Mouse (Mus musculus) embryonic facial prominence, embryonic 11.5 days (tissue): ENCODE measurements around the gene Lkaaear1. TPM values are rescaled to one million over a fixed set of nuclear protein-coding genes. Genes with fewer than 3 reads are reported as not detected.

Experiments used
- ATAC-seq: fragments of 200-750 bp; cut with Nextera tagmentation; replicated peaks from 2 replicates; pipeline ENCODE4 v1.8.0; 2017; ENCODE audit warnings: low read depth; ENCODE audit not compliant: insufficient number of reproducible peaks, low FRiP score, low TSS enrichment
- DNase-seq: peaks from one replicate; pipeline ENCODE4 v3.0.0-alpha.2; 2015; ENCODE audit warnings: low spot score
- H3K27ac ChIP-seq: fragments of 300-500 bp; sonication (generic); replicated peaks from 2 replicates; pipeline ENCODE4 v1.5.1; 2014; ENCODE audit warnings: mild to moderate bottlenecking, low read depth, low read length, control low read depth
- H3K27me3 ChIP-seq: fragments of 300-500 bp; sonication (generic); 2 replicates; pipeline ENCODE4 v1.6.1; 2014; ENCODE audit warnings: mild to moderate bottlenecking, low read length, moderate library complexity, mixed read lengths; ENCODE audit not compliant: control insufficient read depth, insufficient read depth
- H3K36me3 ChIP-seq: fragments of 300-500 bp; sonication (generic); replicated peaks from 2 replicates; pipeline ENCODE4 v1.6.1; 2014; ENCODE audit warnings: low read depth, mild to moderate bottlenecking, low read length, moderate library complexity, mixed read lengths; ENCODE audit not compliant: control insufficient read depth, insufficient read depth
- H3K4me1 ChIP-seq: fragments of 300-500 bp; sonication (generic); 2 replicates; pipeline ENCODE4 v1.6.1; 2014; ENCODE audit warnings: low read length, mixed read lengths; ENCODE audit not compliant: control insufficient read depth, insufficient read depth
- H3K4me2 ChIP-seq: fragments of 300-500 bp; sonication (generic); 2 replicates; pipeline ENCODE4 v1.6.1; 2014; ENCODE audit warnings: low read depth, mild to moderate bottlenecking, control low read depth, low read length, moderate library complexity
- H3K4me3 ChIP-seq: fragments of 300-500 bp; sonication (generic); 2 replicates; pipeline ENCODE4 v1.5.1; 2014; ENCODE audit warnings: low read depth, low read length, control low read depth
- H3K9ac ChIP-seq: fragments of 300-500 bp; sonication (generic); replicated peaks from 2 replicates; pipeline ENCODE4 v1.6.1; 2014; ENCODE audit warnings: mild to moderate bottlenecking, control low read depth, low read length
- H3K9me3 ChIP-seq: fragments of 300-500 bp; sonication (generic); replicated peaks from 2 replicates; pipeline ENCODE4 v1.6.1; 2016; ENCODE audit warnings: mild to moderate bottlenecking, low read length, inconsistent platforms, mixed read lengths; ENCODE audit not compliant: control insufficient read depth
- WGBS: fragments of 180-500 bp; shearing (Covaris S2); extraction: QIAGEN DNeasy Blood & Tissue Kit; methylation state at CpG from one replicate; pipeline ENCODE4 v1.1.7; 2014; 5-methylcytosine and 5-hydroxymethylcytosine counted together
- polyA plus RNA-seq: library from polyadenylated mRNA; unstranded; fragments of >200 nt; fragmentation: Nextera tagmentation; extraction: Ambion mirVana; gene quantifications from 2 replicates; pipeline ENCODE4 v1.2.1, GENCODE M21; 2014

Lkaaear1 gene
- polyA plus RNA-seq, 1 experiment from 2014 or later: not detected

DNA sequence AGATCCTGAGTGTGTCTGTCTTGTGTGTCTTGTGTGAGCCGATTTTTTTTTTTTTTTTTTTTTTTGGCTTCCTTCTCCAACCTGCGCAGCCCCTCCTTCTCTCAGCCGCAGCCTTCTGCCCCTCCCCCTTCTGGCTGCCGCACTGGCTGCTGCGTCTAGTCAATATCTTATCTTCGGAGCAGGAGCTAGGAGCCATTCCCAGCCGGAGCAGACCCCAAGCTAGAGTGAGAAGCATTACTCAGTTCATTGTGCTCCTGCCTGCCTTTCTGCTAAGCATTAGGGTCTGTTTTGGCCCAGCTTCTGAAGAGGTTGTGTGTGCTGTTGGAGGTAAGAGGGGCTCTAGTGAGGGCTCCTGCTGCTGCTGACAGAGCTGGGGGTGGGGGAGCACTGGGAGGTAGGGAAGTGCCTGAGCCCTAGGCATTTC, 16.7 kb upstream of the Lkaaear1 start, which contains the start of gene Oprl1:
Gene Oprl1, plus strand, starts transcription at position 114 of the 424 bp plus-strand sequence.
- no peaks in the 10 kb centered on the region for H3K9me3 ChIP-seq
- ATAC-seq (peak; percentile 64), DNase-seq (peak; percentile 54)
- H3K27ac ChIP-seq: no peak within 1 kb of the TSS; the same call in 1 of the 2 replicates
- no peaks in the 10 kb centered on the region for H3K4me1 ChIP-seq
- no peaks in the 10 kb centered on the region for H3K36me3 ChIP-seq
- no peaks in the 10 kb centered on the region for H3K27me3 ChIP-seq
- H3K4me2 ChIP-seq: peak within 1 kb of the TSS; percentile 36
- peak within 1 kb of the TSS; percentile 33 for H3K9ac ChIP-seq
- peak within 1 kb of the TSS; percentile 17; the same call in 1 of the 2 replicates for H3K4me3 ChIP-seq
- WGBS: 3% methylated on average over 7 of the region's 7 CpGs

GRCm38 (mm10) chr2:181713749-181714148, 15.5 kb upstream of the Lkaaear1 start:
- Histone ChIP-seq H3K4me2 (no peak overlapping the region), H3K4me1 (no peaks in the 10 kb centered on the region), H3K27me3 (no peaks in the 10 kb centered on the region), H3K27ac (no peak overlapping the region), H3K4me3 (no peak overlapping the region), H3K9me3 (no peaks in the 10 kb centered on the region), H3K9ac (no peak overlapping the region), H3K36me3 (no peaks in the 10 kb centered on the region)
- DNase-seq: no peak
- WGBS: 81% methylated on average over 1 of the region's 1 CpGs
- 0 out of 2 replicates have a peak, but pooled peaks have one; percentile 48 for ATAC-seq

- no peaks in the 10 kb centered on the region for H3K27me3 ChIP-seq
- WGBS: 45% methylated on average over 4 of the region's 4 CpGs
- no peaks in the 10 kb centered on the region for H3K36me3 ChIP-seq
- DNase-seq (no peak), ATAC-seq (no peak)
- no peak overlapping the region for H3K27ac ChIP-seq
- no peaks in the 10 kb centered on the region for H3K4me1 ChIP-seq
- H3K4me2 ChIP-seq: no peak overlapping the region
- H3K4me3 ChIP-seq: no peak overlapping the region
- no peaks in the 10 kb centered on the region for H3K9me3 ChIP-seq
- no peak overlapping the region for H3K9ac ChIP-seq
These were observed 8.4 kb upstream of the Lkaaear1 start for GRCm38 (mm10) chr2:181706668-181707067.

DNA sequence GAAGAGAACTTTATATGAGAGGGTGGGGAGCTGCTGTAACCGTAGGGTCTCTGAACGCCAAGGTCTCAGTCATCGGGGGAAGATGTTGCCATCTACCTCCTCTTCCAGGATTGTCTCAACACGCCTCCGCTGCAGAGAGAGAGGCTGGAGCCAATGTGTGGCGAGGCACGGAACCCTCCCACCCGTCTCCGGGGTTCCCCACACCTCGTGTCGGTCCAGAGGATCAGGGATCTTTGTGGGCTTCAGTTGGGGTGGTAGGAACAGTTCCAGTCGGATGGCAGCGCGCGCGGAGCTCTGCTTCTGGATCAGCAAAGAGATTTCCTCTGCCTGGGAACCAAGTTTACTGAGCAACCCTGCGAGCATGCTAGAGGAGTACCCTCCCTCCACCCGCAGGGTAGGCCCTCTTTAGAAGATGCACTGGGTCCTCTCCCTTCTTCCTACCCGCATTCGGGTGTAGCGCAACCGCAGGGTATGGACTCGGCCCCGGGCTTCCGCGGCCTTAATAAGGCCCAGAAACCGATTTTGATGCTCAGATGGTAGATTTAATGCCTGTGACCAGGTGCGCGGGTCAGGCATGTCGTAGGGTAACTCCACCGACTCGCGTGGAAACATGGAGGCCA, 1.3 kb downstream of the Lkaaear1 start:
- DNase-seq (no peak), ATAC-seq (no peak)
- Histone ChIP-seq H3K4me3 (no peak overlapping the region), H3K4me2 (no peak overlapping the region), H3K27ac (no peak overlapping the region), H3K9ac (no peak overlapping the region), H3K36me3 (no peaks in the 10 kb centered on the region), H3K9me3 (no peaks in the 10 kb centered on the region), H3K27me3 (no peaks in the 10 kb centered on the region), H3K4me1 (no peaks in the 10 kb centered on the region)
- 74% methylated on average over 33 of the region's 33 CpGs for WGBS

DNA sequence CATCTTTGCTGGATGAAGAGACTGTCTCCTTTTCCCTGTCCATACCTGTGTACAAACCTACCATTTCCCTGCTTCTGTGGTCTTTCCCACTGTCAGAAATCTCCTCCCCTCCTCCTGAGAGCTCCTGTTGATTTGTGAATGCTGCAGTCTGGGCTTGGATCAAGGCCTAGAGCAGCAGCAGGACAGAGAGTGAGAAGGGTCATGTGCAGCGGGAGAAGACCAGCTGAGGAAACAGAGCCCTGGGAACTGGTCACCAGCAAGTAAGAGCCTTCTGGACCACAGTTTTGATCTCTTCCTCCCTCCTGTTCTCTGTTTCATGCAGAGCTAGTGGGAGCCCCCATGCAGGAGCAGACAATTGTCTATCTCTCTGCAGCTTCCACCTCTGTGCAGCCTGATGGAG, 2.5 kb downstream of the Lkaaear1 start:
- H3K27me3 ChIP-seq: no peaks in the 10 kb centered on the region
- no peak overlapping the region for H3K27ac ChIP-seq
- H3K36me3 ChIP-seq: no peaks in the 10 kb centered on the region
- H3K4me1 ChIP-seq: no peaks in the 10 kb centered on the region; the same call in 1 of the 2 replicates
- DNase-seq (no peak), ATAC-seq (no peak)
- no peak overlapping the region for H3K9ac ChIP-seq
- no peak overlapping the region for H3K4me2 ChIP-seq
- no peak overlapping the region for H3K4me3 ChIP-seq
- 71% methylated on average over 1 of the region's 1 CpGs for WGBS
- no peaks in the 10 kb centered on the region for H3K9me3 ChIP-seq

- DNase-seq (no peak), ATAC-seq (no peak)
- 85% methylated on average over 3 of the region's 3 CpGs for WGBS
- Histone ChIP-seq H3K9ac (no peak overlapping the region), H3K27me3 (no peaks in the 10 kb centered on the region), H3K4me2 (no peak overlapping the region), H3K27ac (no peak overlapping the region), H3K36me3 (no peaks in the 10 kb centered on the region), H3K9me3 (no peaks in the 10 kb centered on the region), H3K4me3 (no peak overlapping the region), H3K4me1 (no peaks in the 10 kb centered on the region; the same call in 1 of the 2 replicates)
These were observed 3.7 kb downstream of the Lkaaear1 start for GRCm38 (mm10) chr2:181694581-181694980.

DNA sequence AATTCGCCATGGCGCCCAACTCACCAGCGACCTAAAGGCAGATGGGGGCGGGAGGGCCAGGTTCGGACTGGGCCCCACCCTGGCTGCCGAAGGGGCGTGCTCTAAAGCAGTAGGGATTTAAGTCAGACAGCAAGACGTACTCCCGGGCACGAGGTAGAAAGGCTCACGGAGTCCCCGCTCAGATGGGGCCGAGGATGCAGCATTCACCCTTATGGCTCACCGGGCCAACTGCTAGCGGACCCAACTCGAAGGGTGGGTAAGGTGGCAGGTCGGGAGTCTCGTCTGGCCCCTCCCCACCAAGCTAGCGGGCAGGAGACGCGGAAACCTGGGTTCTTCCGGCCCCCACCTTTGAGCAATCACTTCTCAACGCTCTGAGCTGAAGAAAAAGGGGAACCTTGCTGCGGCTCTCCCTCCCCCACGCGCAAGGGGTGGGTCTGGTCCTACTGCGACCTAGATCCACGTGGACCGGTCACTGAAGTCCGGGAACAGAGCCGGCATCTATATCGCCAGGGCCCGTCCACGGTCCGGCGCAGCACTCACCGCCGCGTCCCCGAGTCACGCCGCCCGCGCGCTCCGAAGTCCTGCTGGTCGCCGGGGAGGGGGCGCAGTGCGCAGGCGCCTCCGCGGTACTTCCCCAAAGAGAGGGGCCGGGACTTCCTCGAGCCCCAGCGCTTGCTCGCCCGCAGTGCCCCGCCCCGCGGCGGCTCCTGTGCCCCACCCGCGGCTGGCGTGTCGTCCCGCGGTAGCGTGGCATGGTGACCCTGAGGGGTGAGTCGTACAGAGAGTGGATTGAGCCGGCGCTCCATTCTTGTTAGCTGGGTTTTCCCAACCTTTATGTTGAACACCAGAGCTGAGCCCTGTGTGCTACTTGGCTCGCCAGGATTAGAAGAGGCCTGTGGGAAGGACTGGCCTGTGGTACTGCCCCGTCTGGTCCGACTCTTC, 4.6 kb downstream of the Lkaaear1 start, which contains the start of gene Rgs19:
Gene Rgs19, minus strand, starts transcription at position 639 of the 942 bp plus-strand sequence.
- H3K9me3 ChIP-seq: no peaks in the 10 kb centered on the region
- no peaks in the 10 kb centered on the region for H3K27me3 ChIP-seq
- H3K27ac ChIP-seq: peak within 1 kb of the TSS; percentile 41; the same call in 1 of the 2 replicates
- peak within 1 kb of the TSS; percentile 70 for H3K4me3 ChIP-seq
- no peaks in the 10 kb centered on the region for H3K36me3 ChIP-seq
- H3K9ac ChIP-seq: peak within 1 kb of the TSS; percentile 89
- H3K4me1 ChIP-seq: no peaks in the 10 kb centered on the region; the same call in 1 of the 2 replicates
- H3K4me2 ChIP-seq: peak within 1 kb of the TSS; percentile 92
- WGBS: under 1% methylated on average over 75 of the region's 75 CpGs
- ATAC-seq (peak; percentile 80), DNase-seq (peak; percentile 81)
